Mouse (Mus musculus): ENCODE results near the gene Cd46. TPM values are rescaled to one million over a fixed set of nuclear protein-coding genes. Genes with fewer than 3 reads are reported as not detected.

The Cd46 gene
- polyA plus RNA-seq, 1 experiment from 2014 or later, result 0.64 TPM

DNA sequence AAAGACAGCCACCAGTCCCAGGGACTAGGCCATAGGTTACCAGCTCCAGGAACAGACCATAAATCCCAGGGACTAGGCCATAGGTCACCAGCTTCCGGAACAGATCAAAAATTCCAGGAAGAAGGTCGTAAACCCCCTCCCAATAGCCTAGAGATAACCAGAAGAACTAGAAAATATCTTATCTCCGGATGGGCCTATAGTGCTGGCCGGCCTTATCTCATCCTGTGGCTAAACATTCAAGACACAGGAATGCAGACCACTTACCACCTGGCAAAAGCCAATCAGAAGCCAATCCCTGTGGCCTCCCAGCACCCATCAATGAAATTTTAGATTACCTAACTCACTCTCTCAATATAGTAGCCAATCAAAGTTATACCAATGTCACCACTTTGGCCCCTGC, 8.6 kb upstream of the Cd46 start:
- Histone ChIP-seq H3K27ac (ENCODE audit: low read depth, low read length) (no peak overlapping the region), H3K4me3 (ENCODE audit: low read depth, low read length) (no peak overlapping the region), H3K27me3 (ENCODE audit: control insufficient read depth, insufficient read depth, low read length) (no peaks in the 10 kb centered on the region), H3K4me1 (replicated peaks; ENCODE audit: control insufficient read depth, insufficient read depth, low read length) (no peaks in the 10 kb centered on the region), H3K4me2 (ENCODE audit: low read depth, low read length, severe bottlenecking) (no peak overlapping the region), H3K9ac (ENCODE audit: low read length) (no peak overlapping the region), H3K36me3 (ENCODE audit: control insufficient read depth, insufficient read depth, low read length) (no peaks in the 10 kb centered on the region), H3K9me3 (ENCODE audit: control insufficient read depth, low read length) (no peaks in the 10 kb centered on the region)
- 89% methylated on average over 4 of the region's 4 CpGs for WGBS
- no peak for DNase-seq (ENCODE audit: low spot score)
- ATAC-seq (replicated peaks; ENCODE audit: low FRiP score), result no peak

DNA sequence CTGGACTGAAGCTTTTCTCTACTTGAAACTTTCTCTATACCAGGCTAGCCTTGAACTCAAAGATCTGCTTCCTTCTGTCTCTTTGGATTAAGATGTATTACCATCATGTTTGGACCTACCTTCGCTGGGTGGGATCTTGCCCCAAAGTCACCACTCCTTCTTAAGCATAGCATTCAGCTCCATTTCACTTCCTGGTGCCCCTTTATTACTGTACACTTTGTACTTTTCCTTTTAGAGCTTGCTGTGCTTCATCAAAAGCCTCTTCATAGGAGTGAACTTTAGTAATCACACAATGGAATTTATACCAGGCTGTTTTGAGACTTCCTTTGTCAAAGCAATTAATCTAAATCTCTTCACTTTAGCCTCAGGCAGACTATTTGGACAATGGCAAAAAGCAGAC, 6.0 kb upstream of the Cd46 start:
- no peak overlapping the region for H3K9ac ChIP-seq (ENCODE audit: low read length)
- WGBS, result 97% methylated on average over 1 of the region's 1 CpGs
- H3K36me3 ChIP-seq (ENCODE audit: control insufficient read depth, insufficient read depth, low read length), result no peaks in the 10 kb centered on the region

DNA sequence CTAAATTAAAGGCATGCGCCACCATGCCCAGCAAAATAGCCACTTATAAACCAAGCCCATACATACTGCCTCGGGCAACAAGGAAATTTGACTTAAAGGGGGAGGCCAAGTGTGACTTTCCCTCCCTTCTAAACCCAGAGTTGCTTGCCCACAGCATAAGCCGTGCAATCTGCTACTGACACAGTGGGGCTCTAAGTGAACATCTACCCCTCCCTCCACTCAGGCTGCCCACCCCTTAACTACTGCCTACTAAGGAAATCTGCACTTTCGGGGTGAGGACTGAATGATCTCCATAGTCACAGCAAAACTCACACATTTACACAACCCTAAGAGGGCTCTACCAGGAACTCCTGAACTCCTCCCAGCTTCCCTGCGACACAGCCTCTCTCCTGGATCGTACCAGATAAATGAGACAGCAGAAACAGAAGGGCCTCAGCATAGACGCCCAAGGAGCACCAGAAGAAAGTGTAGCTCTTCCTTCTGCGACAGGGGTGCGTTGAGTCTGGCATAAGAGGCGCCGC, 290 bp downstream of the Cd46 start:
- no peaks in the 10 kb centered on the region for H3K9me3 ChIP-seq (ENCODE audit: control insufficient read depth, low read length)
- peak overlapping the region; percentile 51 for H3K9ac ChIP-seq (ENCODE audit: low read length)
- ATAC-seq (replicated peaks; ENCODE audit: low FRiP score) (peak; percentile 81), DNase-seq (ENCODE audit: low spot score) (no peak)
- no peak overlapping the region for H3K27ac ChIP-seq (ENCODE audit: low read depth, low read length)
- no peaks in the 10 kb centered on the region for H3K36me3 ChIP-seq (ENCODE audit: control insufficient read depth, insufficient read depth, low read length)
- H3K27me3 ChIP-seq (ENCODE audit: control insufficient read depth, insufficient read depth, low read length), result no peaks in the 10 kb centered on the region
- H3K4me2 ChIP-seq (ENCODE audit: low read depth, low read length, severe bottlenecking), result peak overlapping the region; percentile 62
- peak overlapping the region; percentile 31 for H3K4me3 ChIP-seq (ENCODE audit: low read depth, low read length)
- 21% methylated on average over 11 of the region's 11 CpGs for WGBS
- no peaks in the 10 kb centered on the region; the same call in 1 of the 2 replicates for H3K4me1 ChIP-seq (replicated peaks; ENCODE audit: control insufficient read depth, insufficient read depth, low read length)

More for the DNA sequence above, 6.0 kb upstream of the Cd46 start:
- DNase-seq (ENCODE audit: low spot score), result no peak
- H3K9me3 ChIP-seq (ENCODE audit: control insufficient read depth, low read length), result no peaks in the 10 kb centered on the region
- no peak for ATAC-seq (replicated peaks; ENCODE audit: low FRiP score)
- no peak overlapping the region for H3K27ac ChIP-seq (ENCODE audit: low read depth, low read length)
- H3K4me2 ChIP-seq (ENCODE audit: low read depth, low read length, severe bottlenecking), result no peak overlapping the region
- no peak overlapping the region for H3K4me3 ChIP-seq (ENCODE audit: low read depth, low read length)
- H3K27me3 ChIP-seq (ENCODE audit: control insufficient read depth, insufficient read depth, low read length), result no peaks in the 10 kb centered on the region
- no peaks in the 10 kb centered on the region for H3K4me1 ChIP-seq (replicated peaks; ENCODE audit: control insufficient read depth, insufficient read depth, low read length)

DNA sequence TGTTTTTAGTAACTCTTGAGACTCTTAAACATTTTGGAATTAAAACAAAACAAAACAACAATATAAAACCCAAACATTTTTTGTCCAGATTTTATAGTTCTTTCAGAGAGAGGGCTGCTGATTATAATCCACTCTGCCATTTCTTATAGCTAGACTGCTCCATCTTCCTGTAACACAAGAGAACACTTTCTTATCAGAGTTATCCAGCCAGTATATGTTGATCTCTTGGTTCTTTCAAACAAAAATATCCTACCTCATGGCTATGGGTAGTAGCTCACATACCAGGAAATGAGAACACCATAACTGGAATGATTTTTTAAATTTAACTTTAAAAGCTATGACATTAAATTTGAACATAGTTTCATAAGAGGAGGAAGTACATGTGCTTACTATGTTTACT, 9.9 kb downstream of the Cd46 start:
- Histone ChIP-seq H3K4me1 (replicated peaks; ENCODE audit: control insufficient read depth, insufficient read depth, low read length) (no peaks in the 10 kb centered on the region), H3K9me3 (ENCODE audit: control insufficient read depth, low read length) (no peaks in the 10 kb centered on the region), H3K27ac (ENCODE audit: low read depth, low read length) (no peak overlapping the region), H3K4me3 (ENCODE audit: low read depth, low read length) (no peak overlapping the region), H3K27me3 (ENCODE audit: control insufficient read depth, insufficient read depth, low read length) (no peaks in the 10 kb centered on the region), H3K9ac (ENCODE audit: low read length) (no peak overlapping the region), H3K4me2 (ENCODE audit: low read depth, low read length, severe bottlenecking) (no peak overlapping the region), H3K36me3 (ENCODE audit: control insufficient read depth, insufficient read depth, low read length) (no peaks in the 10 kb centered on the region)
- DNase-seq (ENCODE audit: low spot score), result no peak
- ATAC-seq (replicated peaks; ENCODE audit: low FRiP score), result no peak

DNA sequence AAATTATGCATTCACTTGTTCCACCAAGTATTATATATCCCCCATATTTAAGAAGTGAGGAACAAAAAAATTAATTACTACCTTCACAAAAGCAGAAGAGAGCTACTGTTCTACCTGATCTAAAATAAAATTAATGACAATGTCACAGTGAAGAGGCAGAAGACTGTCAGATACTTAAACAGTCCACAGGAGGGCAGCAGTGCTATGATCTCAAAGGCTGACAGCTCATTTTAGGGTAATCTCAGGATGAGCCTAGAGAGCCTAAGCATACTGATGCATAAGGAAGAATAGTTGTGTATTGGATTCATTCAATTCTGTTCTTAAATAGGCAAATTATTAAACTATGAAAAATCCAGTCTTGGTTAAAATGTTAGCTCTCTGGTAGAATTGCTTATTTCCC, 51.6 kb downstream of the Cd46 start:
- no peak for DNase-seq (ENCODE audit: low spot score)
- H3K27ac ChIP-seq (ENCODE audit: low read depth, low read length), result no peak overlapping the region
- ATAC-seq (replicated peaks; ENCODE audit: low FRiP score), result peak; percentile 73
- no peaks in the 10 kb centered on the region for H3K9me3 ChIP-seq (ENCODE audit: control insufficient read depth, low read length)
- no peak overlapping the region for H3K9ac ChIP-seq (ENCODE audit: low read length)
- no peak overlapping the region for H3K4me2 ChIP-seq (ENCODE audit: low read depth, low read length, severe bottlenecking)
- H3K4me3 ChIP-seq (ENCODE audit: low read depth, low read length), result no peak overlapping the region
- H3K36me3 ChIP-seq (ENCODE audit: control insufficient read depth, insufficient read depth, low read length), result no peaks in the 10 kb centered on the region
- no peaks in the 10 kb centered on the region for H3K27me3 ChIP-seq (ENCODE audit: control insufficient read depth, insufficient read depth, low read length)
- no peaks in the 10 kb centered on the region for H3K4me1 ChIP-seq (replicated peaks; ENCODE audit: control insufficient read depth, insufficient read depth, low read length)

DNA sequence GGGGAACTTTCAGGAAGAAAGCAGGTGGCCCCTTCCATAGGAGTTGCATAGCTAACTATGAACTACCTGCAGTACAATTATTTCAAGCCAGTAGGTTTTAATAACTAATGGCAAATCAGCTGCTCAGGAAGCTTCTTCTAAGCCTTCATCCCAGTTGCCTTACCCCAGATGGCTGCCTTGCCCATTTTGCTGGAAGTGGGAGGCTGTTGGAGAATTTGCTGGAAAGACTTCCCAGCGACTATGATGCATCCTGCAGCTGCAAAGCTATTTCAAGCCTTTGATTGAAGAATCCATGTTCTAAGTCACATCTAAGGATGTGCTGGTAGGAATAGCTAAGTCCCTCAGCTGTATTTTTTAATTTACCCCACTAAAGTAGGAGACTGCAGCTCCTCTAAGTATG, 53.7 kb downstream of the Cd46 start:
- Histone ChIP-seq H3K27me3 (ENCODE audit: control insufficient read depth, insufficient read depth, low read length) (no peaks in the 10 kb centered on the region), H3K4me1 (replicated peaks; ENCODE audit: control insufficient read depth, insufficient read depth, low read length) (no peaks in the 10 kb centered on the region), H3K4me3 (ENCODE audit: low read depth, low read length) (no peak overlapping the region), H3K4me2 (ENCODE audit: low read depth, low read length, severe bottlenecking) (no peak overlapping the region), H3K9ac (ENCODE audit: low read length) (no peak overlapping the region), H3K9me3 (ENCODE audit: control insufficient read depth, low read length) (no peaks in the 10 kb centered on the region), H3K36me3 (ENCODE audit: control insufficient read depth, insufficient read depth, low read length) (no peaks in the 10 kb centered on the region), H3K27ac (ENCODE audit: low read depth, low read length) (no peak overlapping the region)
- no peak for ATAC-seq (replicated peaks; ENCODE audit: low FRiP score)
- 50% methylated on average over 1 of the region's 1 CpGs for WGBS
- no peak for DNase-seq (ENCODE audit: low spot score)

DNA sequence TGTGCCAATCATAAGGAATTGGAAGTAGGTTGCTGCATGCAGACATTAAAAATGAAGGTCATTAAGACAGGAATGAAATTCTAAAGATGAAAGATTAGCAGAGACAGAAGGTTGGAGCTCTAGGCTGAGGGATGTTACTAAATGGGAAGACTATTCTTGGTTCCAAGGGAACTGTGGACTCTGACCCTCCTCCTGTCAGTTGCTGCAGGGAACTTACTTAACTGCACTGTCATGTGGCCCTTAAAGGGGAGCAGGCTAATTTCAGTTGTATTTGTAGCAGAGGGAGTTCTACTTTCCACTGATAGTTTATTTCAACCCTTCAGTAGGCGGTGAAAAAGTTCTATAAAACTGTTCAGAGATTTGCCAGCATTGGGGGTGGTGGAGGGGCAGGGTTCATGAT, 54.1 kb downstream of the Cd46 start:
- no peak overlapping the region for H3K4me3 ChIP-seq (ENCODE audit: low read depth, low read length)
- H3K9ac ChIP-seq (ENCODE audit: low read length), result no peak overlapping the region
- 85% methylated on average over 1 of the region's 1 CpGs for WGBS
- no peaks in the 10 kb centered on the region for H3K9me3 ChIP-seq (ENCODE audit: control insufficient read depth, low read length)
- no peak for DNase-seq (ENCODE audit: low spot score)
- H3K27me3 ChIP-seq (ENCODE audit: control insufficient read depth, insufficient read depth, low read length), result no peaks in the 10 kb centered on the region
- no peaks in the 10 kb centered on the region for H3K4me1 ChIP-seq (replicated peaks; ENCODE audit: control insufficient read depth, insufficient read depth, low read length)
- no peak overlapping the region for H3K4me2 ChIP-seq (ENCODE audit: low read depth, low read length, severe bottlenecking)
- ATAC-seq (replicated peaks; ENCODE audit: low FRiP score), result no peak
- no peaks in the 10 kb centered on the region for H3K36me3 ChIP-seq (ENCODE audit: control insufficient read depth, insufficient read depth, low read length)
- no peak overlapping the region for H3K27ac ChIP-seq (ENCODE audit: low read depth, low read length)

DNA sequence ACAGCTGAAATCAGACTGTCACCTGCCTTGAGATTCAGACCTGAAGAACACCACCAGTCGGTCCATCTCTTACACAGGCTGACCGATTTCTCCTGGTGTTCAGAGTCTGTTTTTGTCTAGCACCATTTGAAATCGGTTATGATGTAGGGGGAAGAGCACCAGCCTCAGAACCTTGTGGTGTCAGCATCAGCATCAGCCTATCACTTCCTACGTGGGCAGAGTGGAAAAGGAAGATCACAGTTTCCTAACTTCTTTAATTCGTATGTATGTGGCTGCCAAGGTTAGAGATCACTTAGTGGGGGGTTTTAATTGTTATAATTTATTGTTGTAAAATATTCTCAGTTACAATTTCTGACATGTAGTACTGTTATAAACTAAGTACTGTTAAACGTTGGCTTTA, 54.6 kb downstream of the Cd46 start:
- H3K9me3 ChIP-seq (ENCODE audit: control insufficient read depth, low read length), result no peaks in the 10 kb centered on the region
- ATAC-seq (replicated peaks; ENCODE audit: low FRiP score), result no peak
- no peaks in the 10 kb centered on the region for H3K36me3 ChIP-seq (ENCODE audit: control insufficient read depth, insufficient read depth, low read length)
- 88% methylated on average over 6 of the region's 6 CpGs for WGBS
- H3K27ac ChIP-seq (ENCODE audit: low read depth, low read length), result no peak overlapping the region
- H3K4me3 ChIP-seq (ENCODE audit: low read depth, low read length), result no peak overlapping the region
- H3K4me1 ChIP-seq (replicated peaks; ENCODE audit: control insufficient read depth, insufficient read depth, low read length), result no peaks in the 10 kb centered on the region
- H3K4me2 ChIP-seq (ENCODE audit: low read depth, low read length, severe bottlenecking), result no peak overlapping the region
- DNase-seq (ENCODE audit: low spot score), result no peak
- H3K9ac ChIP-seq (ENCODE audit: low read length), result no peak overlapping the region
- H3K27me3 ChIP-seq (ENCODE audit: control insufficient read depth, insufficient read depth, low read length), result no peaks in the 10 kb centered on the region

DNA sequence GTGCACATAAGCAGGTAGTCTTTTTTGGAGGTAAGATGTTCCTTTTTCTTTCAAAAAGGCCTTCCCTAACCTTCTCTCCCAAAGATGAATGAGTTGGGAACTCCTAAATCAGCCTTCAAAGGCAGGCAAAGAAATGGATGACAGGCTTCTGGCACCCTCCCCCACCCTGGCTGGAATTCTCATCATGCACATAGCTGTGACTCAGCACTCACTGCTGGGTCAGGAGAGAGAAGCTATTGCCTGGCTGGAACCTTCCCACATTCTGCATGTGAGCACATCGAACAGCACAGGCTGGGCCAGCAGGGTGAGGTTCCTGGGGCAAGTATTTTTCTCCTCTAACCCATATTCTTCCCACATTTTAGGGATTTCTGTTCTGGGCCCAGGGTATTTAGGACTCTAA, 58.1 kb downstream of the Cd46 start:
- Histone ChIP-seq H3K27me3 (ENCODE audit: control insufficient read depth, insufficient read depth, low read length) (no peaks in the 10 kb centered on the region), H3K36me3 (ENCODE audit: control insufficient read depth, insufficient read depth, low read length) (no peaks in the 10 kb centered on the region), H3K9me3 (ENCODE audit: control insufficient read depth, low read length) (no peaks in the 10 kb centered on the region), H3K27ac (ENCODE audit: low read depth, low read length) (no peak overlapping the region), H3K4me1 (replicated peaks; ENCODE audit: control insufficient read depth, insufficient read depth, low read length) (no peaks in the 10 kb centered on the region), H3K4me2 (ENCODE audit: low read depth, low read length, severe bottlenecking) (no peak overlapping the region), H3K4me3 (ENCODE audit: low read depth, low read length) (no peak overlapping the region), H3K9ac (ENCODE audit: low read length) (no peak overlapping the region)
- 93% methylated on average over 1 of the region's 1 CpGs for WGBS
- ATAC-seq (replicated peaks; ENCODE audit: low FRiP score) (no peak), DNase-seq (ENCODE audit: low spot score) (no peak)
